Mouse (Mus musculus): ENCODE results near the gene Prkn. TPM values are rescaled to one million over a fixed set of nuclear protein-coding genes. Genes with fewer than 3 reads are reported as not detected.
"Not testable (repeated sequence)": the region's sequence is repeated elsewhere in the genome, so short reads cannot be mapped to it uniquely, and the experiment has no call there.

Gene Prkn
- total RNA-seq, 2 experiments from 2014 or later: 8.7 to 9.2 TPM

DNA sequence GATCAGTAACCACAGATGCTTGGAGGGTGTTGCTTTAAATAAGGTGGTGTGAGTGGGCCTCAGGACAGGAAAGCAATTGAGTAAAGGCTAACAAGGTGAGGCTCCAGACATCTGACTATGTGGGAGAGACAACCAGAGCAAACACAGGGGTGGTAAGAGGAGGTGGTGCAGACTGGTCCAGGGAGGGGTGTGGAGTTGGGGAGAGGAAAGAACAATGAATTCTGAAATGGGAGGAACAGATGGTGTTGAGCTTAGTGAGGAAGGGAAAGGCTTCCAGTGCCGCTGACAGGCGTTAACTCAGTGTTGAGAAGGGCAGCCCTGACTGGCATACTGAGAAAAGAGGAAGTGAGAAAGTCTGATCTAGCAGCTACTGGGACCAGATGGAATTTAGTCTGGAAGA is 267.7 kb downstream of the Prkn start:
- intact Hi-C loops (cut with DNase I): no loop called here
- no peak for DNase-seq (ENCODE audit: low spot score)

DNA sequence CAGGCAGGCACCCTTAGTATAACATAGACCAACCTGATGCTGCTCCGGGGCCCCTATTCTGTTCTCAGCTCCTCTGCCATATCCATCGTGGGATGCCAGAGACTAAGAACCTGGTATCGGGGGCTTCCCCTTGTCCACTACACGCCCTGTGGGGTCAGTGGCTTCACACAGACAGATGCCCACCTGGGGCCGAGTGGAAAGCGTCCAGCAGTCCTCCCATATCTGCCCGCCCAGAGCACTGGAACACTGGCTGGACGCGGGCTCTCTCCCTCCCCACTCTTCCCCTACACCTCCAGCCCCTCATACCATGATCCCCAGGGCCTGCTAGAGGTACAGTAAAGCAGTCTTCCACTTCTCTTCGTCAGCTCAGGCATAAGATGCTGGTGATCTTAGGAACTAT is 277.3 kb downstream of the Prkn start:
- no peak for DNase-seq (ENCODE audit: low spot score)
- intact Hi-C loops (cut with DNase I): no loop called here

DNA sequence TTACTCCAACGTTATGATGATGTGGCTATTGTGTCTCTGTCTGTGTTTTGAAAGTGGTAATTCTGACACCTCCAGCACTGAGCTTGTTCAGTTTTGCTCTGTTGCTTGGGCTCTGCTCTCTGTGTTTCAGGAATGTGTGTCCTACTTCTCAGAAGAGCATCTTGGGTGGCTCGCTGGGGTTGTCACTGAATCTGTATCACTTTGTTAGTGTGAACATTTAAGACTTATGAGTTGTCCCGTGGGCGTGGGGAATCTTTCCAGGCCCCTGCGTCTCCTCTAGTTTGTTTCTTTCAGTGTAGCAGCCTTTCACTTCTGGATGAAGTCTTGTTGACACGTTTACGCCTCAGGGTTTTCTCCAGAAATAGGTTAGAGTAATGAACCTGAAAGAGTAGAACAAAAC is 283.9 kb downstream of the Prkn start:
- intact Hi-C loops (cut with DNase I): no loop called here
- DNase-seq (ENCODE audit: low spot score): no peak

DNA sequence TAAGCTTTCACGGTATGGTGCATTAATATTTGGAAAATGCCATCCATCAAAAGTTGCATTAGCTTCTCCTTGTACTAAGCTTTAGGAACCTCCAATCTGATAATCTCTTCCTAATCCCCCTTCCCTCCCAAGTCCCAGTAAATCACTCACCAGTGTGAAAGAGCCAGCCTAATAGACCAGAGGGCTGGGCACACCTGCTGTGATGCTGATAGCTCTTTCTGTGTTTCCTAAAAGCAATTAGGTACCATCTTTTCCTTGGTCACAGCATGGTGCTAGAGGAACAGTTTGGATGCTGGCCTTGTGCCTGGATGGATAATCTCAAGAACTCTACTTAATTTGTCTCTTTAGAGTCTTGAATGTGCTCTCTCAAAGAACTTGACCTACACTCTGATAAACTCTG is 287.0 kb downstream of the Prkn start:
- no peak for DNase-seq (ENCODE audit: low spot score)
- intact Hi-C loops (cut with DNase I): no loop called here

DNA sequence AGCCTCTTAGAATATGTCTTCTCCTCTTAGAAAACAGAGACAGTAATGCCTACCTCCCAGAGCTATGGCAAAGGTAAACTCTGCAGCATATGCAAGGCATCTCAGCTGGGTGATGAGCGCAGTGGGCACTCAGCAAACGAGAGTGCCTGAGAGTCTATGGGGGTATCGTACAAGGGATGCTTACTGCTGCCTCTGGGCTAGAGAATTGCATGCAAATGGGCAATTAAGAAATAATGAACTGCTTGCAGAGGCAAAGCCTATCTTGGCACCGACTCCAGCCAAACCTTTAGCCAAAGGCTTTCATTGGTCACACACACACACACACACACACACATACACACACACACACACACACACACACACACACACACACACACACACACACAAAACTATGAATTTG is 290.7 kb downstream of the Prkn start:
- no peak for DNase-seq (ENCODE audit: low spot score)
- intact Hi-C loops (cut with DNase I): no loop called here

DNA sequence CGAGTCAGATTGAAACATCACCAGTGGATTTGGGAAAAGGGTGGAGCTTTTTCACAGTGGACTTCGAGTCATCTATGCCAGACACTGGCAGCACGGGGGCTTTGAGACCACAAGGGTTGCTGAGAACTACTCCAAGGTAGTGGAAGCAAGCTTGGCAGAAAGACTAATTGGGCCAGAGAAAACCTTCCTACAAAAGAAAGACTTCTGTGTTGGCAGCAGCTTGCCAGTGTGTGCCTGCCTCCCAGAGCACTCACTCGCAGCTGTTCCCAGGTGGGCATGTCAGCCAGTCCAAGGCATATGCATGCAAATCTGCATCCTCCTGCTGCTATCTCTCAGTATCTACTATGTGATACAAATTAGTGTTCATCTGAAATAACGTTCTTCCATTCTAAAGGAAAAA is 302.1 kb downstream of the Prkn start:
- intact Hi-C loops (cut with DNase I): no loop called here
- DNase-seq (ENCODE audit: low spot score): no peak

DNA sequence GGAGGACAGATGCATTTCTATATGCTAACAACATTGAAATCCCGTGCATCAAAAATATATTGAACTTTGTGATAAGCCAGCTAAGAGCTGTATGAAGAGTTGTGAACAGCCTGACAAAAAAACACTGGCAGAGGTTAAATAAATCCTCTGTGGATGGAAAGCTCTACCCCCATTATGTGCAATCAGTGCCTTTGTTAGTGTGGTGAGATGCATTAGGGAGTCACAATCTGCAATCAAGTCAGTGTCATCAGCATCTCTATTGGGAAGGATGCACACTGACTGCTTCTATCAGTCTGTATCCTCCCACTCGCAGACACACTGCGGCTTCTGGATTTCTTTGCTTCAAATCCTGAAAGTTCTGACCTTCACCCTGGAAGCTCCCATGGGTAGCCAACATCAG is 315.9 kb downstream of the Prkn start:
- intact Hi-C loops (cut with DNase I): no loop called here
- no peak for DNase-seq (ENCODE audit: low spot score)

DNA sequence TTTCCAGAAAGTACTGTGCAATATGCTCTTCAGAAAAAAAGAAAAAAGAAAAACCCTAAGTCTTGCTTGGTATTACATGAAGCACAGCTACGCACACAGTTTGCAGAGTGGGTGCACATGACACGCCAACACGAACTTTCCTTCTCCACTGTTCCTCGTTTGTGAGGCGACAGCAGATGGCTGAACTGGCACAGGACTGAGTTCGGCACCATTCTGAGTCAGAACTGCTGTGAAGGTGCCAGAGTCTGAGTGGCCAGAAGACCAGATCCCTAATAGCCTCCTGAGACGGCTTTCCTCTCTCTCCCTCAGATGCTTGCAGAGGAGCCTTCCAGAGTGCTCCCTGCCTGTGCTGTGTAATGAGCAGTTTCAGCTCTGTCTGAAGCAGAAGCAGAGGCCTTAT is 317.4 kb downstream of the Prkn start:
- intact Hi-C loops (cut with DNase I): no loop called here
- peak; percentile 8 for DNase-seq (ENCODE audit: low spot score)

DNA sequence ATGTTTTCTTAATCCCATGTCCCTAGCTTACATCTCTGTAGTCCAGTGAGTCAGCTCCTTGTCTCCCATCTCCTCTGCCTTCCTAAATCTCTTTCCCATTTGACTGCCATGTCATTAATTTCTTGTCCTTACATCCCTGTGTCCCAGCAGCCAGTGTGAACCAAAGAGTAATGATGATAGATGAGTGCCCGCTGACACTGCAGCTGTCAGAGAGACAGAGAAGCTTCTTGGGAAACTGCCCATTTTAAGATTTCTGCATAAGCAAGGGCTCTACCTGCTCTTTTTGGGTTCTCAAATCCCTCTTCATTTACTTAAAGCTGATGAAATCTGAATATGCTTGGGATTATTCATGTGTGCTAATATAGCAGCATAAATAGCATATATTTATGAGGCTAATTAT is 321.3 kb downstream of the Prkn start:
- intact Hi-C loops (cut with DNase I): no loop called here
- DNase-seq (ENCODE audit: low spot score): no peak

DNA sequence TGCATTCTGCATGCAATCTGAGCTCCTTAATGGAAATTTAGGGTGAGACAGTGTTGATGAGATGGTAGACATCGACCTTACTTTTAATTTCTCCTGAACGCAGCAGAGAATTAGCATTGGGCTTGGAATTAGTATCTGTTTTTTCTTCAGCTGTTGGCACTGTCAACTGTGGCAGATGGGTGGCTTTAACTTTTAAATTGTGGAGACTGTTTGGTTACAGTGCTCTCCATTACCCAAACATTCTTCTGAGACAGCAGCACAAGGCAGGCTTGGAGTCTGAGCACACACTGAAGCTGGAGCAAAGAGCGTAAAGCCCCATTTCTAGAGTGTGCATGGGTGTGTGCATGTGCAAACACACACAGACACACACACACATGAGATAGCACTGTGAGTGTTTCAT is 322.6 kb downstream of the Prkn start:
- intact Hi-C loops (cut with DNase I): no loop called here
- no peak for DNase-seq (ENCODE audit: low spot score)

DNA sequence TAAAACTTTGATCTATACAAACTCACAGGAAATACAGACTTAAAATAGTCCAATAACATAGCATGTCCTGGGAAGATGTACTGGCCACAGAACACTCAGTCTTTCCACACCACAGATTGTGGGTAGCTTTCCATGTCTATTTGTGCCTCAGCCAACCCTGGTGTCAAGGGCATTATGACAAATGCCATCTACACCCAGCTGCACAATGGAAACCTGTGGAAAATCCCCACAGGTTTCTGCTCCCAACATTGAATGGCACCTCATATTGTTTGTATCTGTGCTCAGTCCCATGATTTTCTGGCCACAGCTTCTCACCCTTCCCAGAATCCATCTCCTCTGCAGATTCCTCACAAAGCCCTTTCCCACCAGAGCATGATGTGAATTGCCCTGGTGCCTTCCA is 347.2 kb downstream of the Prkn start:
- intact Hi-C loops (cut with DNase I): no loop called here
- DNase-seq (ENCODE audit: low spot score): no peak

DNA sequence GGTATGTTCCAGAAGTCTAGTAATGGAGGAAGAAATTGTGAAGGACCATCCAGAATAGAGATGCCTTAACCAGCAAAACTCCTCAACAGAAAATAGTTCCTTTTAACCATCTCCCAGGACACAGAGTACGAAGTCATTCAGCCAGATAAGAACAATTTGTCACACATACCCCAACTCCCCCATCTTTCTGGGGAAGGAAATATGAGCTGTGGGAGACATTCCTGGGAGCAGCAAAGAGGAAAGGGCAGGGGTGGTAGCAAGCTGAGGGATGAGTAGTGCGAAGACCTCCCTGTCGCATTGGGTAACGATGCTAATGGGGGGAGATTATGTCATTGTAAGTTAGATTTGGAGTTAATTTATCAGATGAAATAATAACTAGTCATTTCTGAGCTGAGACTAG is 348.3 kb downstream of the Prkn start:
- no peak for DNase-seq (ENCODE audit: low spot score)
- intact Hi-C loops (cut with DNase I): no loop called here

DNA sequence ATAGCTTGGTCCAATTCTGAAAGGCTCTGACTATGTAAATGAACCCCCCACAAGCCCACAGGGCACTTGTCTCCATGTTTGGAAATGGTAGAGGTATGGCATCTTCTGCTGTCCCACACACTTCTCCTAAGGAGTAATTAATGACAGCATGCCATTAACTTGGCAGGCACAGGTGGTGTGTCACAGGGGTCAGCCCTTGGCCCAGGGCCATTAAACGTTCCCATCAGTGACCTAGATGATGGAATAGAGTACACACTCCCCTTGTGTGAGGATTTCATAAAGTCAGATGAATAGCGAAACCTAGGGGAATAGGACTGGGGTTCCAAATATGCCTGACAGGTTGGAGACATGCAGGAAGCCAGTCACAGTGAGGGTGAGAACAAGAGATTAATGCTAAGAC is 350.1 kb downstream of the Prkn start:
- intact Hi-C loops (cut with DNase I): no loop called here
- DNase-seq (ENCODE audit: low spot score): no peak

DNA sequence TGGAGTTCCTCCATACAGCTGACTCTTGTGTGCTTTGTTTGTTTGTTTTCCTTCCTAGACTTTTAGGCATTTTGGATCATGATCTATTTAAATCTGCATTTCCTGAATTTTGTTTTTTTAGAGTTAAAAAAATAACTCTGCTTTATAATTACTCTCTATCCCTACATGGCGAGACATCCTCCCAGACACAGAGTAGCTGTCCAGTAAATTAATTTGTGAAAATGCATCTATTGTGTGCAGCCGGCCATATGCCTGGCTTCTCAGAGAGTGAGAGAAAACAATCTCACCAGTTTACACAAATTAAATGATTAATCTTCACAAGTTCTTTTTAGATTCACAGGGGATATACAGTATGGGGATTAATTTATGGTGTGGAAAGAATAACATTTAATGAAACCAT is 357.9 kb downstream of the Prkn start:
- intact Hi-C loops (cut with DNase I): no loop called here
- no peak for DNase-seq (ENCODE audit: low spot score)

DNA sequence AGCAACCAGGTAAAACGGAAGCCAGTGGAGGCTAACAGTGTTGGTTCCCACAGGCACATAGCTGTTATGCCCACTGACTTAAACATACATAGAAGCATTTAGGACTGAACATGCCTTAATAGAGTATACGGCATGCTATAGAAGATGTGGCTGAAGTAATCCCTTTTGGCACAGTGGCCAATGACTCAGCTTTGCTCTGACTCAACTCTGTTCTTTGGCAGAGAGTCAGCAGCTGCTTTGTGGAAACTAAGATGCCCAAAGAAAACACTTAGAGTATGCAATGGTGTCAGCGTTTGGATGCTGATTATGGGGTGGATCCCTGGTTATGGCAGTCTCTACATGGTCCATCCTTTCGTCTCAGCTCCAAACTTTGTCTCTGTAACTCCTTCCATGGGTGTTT is 368.9 kb downstream of the Prkn start:
- intact Hi-C loops (cut with DNase I): not testable (repeated sequence)
- DNase-seq (ENCODE audit: low spot score): peak; percentile 1

DNA sequence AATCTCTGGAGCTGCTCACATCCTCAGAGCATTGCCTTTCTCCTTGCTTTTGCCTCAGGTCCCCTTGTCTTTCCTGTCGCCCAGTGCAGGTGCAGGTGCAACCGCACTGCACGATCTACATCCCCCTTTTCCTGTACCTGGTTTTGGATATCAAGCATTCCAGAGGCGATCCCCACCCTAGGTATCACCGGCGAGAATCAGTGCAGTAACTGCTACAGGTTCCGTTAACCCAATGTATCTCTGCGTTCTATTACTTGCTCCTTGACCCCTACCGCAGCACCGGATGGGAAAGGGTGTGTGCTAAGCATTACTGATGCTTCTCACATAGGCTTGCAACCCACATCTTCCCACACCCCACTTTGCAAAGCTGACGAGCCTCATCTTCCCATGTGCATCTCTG is 370.8 kb downstream of the Prkn start:
- intact Hi-C loops (cut with DNase I): no loop called here

DNA sequence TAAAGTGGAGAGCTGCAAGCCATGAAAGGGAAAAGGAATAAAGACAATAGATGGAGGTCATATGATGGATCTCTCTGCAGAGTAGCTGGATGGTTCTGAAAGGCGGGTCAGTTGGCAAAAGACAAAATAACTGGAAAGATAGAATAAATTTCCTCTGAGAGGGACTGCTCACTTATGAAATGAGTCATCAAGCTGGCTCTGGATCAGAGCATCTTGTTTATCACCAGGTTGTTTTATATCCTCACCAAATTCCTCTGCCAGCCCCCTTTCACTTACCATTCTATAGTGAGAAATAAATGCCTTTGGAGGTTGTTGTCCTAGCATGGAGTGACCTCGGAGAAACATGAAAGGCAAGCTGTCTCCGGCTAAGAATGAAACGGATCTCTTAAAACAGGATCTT is 371.4 kb downstream of the Prkn start:
- intact Hi-C loops (cut with DNase I): no loop called here
- no peak for DNase-seq (ENCODE audit: low spot score)

More for the DNA sequence above, 370.8 kb downstream of the Prkn start:
- DNase-seq (ENCODE audit: low spot score): no peak

DNA sequence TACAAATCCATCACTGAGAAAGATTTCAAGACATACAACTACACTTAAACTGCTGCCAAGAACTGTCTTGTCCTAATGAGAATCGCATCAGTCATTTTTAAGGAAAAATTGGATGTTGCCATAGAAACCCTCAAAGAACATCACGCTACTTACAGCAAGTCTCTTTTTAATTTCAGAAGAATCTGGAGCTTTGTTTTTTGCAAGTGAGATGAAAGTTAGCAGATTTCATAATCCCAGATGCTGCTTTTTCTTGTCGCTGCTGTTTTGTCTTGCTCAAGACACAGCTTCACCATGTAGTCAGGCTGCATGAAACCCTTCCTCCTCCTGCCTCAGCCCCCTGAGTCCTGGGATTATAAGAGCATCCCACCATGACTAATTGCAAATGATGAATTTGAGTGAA is 373.5 kb downstream of the Prkn start:
- DNase-seq (ENCODE audit: low spot score): no peak
- intact Hi-C loops (cut with DNase I): no loop called here

DNA sequence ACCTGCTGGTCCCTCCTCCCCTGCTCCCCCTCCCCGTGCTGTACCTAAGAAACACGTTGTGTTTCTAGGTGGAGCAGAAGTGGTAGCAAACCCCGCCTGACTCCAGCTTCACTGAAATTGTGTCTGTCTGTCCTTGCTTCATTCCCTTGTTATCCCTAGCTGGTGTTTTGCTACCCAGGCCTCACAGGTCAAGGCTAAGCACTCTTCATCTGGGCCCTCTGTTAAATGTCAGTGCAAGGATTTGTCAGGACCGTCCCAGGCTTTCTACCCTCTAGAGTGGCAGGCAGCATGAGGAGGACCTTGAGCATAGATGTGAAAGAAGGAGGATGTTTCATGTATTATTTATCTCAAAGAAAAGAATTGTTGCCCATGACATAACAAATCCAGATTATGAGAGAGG is 388.8 kb downstream of the Prkn start:
- intact Hi-C loops (cut with DNase I): no loop called here
- DNase-seq (ENCODE audit: low spot score): no peak

DNA sequence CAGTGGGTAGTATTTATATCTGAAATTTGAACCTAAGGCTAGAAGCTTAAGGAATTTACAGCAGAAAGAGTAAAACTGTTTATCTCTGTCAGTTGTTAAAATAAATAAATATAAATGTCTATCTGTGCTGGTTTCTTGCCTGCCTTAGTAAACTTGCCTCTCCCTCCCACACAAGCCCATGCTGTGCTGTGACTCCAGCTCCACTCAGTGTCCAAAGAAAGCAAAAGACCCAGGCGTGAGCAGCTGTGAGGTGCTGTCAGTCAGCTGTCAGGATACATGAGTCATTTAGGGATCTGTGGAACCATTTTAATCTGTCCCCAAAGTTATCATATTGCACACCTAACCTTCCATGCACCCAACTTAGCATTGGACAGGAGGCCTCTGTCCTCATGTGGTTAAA is 389.2 kb downstream of the Prkn start:
- intact Hi-C loops (cut with DNase I): no loop called here
- no peak for DNase-seq (ENCODE audit: low spot score)

DNA sequence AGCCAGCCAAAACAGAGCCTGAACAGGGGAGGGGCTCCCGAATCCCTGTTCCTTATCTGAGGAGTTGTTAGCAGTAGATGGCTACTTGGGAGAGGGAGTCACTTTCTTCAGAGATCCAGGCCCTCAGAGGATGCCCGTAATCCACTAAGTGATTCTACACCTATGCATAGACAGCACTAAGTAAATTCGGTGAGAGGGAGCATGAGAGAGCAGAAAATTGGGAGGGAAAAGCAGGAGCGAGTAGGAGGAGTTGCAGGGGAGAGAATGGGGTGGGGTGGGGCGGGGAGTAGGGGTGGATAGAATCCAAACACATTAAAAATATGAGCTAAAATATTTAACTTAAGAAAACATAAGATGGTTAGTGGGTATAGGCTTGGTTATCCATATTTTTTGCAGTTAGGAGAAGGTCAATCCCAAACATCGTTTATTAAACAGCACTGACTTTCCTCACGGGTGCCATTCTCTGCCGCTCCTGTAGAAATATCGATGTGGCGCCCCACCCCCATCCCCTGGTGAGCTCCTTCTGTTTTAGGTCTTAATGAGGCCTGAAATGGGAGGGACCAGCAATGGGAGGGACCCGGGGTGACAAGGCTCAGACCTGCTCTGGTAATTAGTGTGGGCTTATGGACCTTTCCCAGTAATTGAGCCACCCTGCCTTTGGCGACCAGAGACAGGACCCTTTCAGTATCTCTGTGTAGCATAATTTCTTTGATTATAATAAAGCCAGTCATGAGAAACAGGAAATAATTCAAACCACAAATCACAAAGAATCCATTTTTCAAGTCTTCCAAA is 390.6 kb downstream of the Prkn start:
- no peak for DNase-seq (ENCODE audit: low spot score)
- intact Hi-C loops (cut with DNase I): no loop called here

DNA sequence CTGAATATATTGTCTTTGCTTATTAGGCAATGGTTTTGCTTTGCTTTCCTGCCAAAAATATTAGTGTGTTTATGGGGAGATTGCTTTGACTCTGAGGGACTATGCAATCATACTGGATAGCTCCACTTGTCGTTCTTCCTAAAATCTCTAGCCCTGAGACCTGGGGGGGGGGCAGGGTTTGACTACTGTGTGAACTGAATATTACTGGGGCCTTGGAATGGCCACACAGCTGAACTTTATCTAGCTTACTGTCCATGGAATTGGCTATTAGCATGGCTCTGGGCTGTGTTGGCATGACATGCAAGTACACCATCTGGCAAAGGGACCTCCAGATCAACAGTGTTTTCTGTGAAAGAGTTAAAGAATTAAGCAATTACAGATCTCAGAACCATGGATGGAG is 395.1 kb downstream of the Prkn start:
- intact Hi-C loops (cut with DNase I): no loop called here
- DNase-seq (ENCODE audit: low spot score): no peak

All from heart, postnatal 25 days (tissue).